Mouse (Mus musculus) neural tube, embryonic 14.5 days (tissue): ENCODE results near the gene Kcnq1. TPM values are rescaled to one million over a fixed set of nuclear protein-coding genes. Genes with fewer than 3 reads are reported as not detected.

Experiments used
- ATAC-seq: fragments of 200-750 bp; cut with Nextera tagmentation; 2 replicates; pipeline ENCODE4 v1.8.0; 2017; ENCODE audit warnings: low read depth, mild to moderate bottlenecking, moderate TSS enrichment, moderate library complexity
- H3K27ac ChIP-seq: fragments of 300-500 bp; sonication (generic); 2 replicates; pipeline ENCODE4 v1.5.1; 2014; ENCODE audit warnings: low read depth, mild to moderate bottlenecking, control low read depth, low read length, moderate library complexity, mixed read lengths
- H3K27me3 ChIP-seq: fragments of 300-500 bp; sonication (generic); 2 replicates; pipeline ENCODE4 v1.6.1; 2014; ENCODE audit warnings: low read length; ENCODE audit not compliant: control insufficient read depth, insufficient read depth
- H3K36me3 ChIP-seq: fragments of 300-500 bp; sonication (generic); 2 replicates; pipeline ENCODE4 v1.6.1; 2014; ENCODE audit warnings: low read length, mixed read lengths; ENCODE audit not compliant: control insufficient read depth, insufficient read depth
- H3K4me1 ChIP-seq: fragments of 300-500 bp; sonication (generic); 2 replicates; pipeline ENCODE4 v1.6.1; 2014; ENCODE audit warnings: low read length; ENCODE audit not compliant: control insufficient read depth, insufficient read depth
- H3K4me2 ChIP-seq: fragments of 300-500 bp; sonication (generic); 2 replicates; pipeline ENCODE4 v1.6.1; 2014; ENCODE audit warnings: mild to moderate bottlenecking, low read depth, low read length, control low read depth
- H3K4me3 ChIP-seq: fragments of 300-500 bp; sonication (generic); 2 replicates; pipeline ENCODE4 v1.5.1; 2014; ENCODE audit warnings: low read depth, low read length, control low read depth, mixed read lengths
- H3K9ac ChIP-seq: fragments of 300-500 bp; sonication (generic); replicated peaks from 2 replicates; pipeline ENCODE4 v1.6.1; 2014; ENCODE audit warnings: low read depth, mild to moderate bottlenecking, control low read depth, low read length, mixed read lengths
- H3K9me3 ChIP-seq: fragments of 300-500 bp; sonication (generic); 2 replicates; pipeline ENCODE4 v1.6.1; 2016; ENCODE audit warnings: low read length; ENCODE audit not compliant: control insufficient read depth
- WGBS: fragments of 180-500 bp; shearing (Covaris S2); extraction: QIAGEN DNeasy Blood & Tissue Kit; methylation state at CpG from one replicate; pipeline ENCODE4 v1.1.7; 2014; 5-methylcytosine and 5-hydroxymethylcytosine counted together
- polyA plus RNA-seq: library from polyadenylated mRNA; unstranded; fragments of >200 nt; fragmentation: Nextera tagmentation; extraction: Ambion mirVana; gene quantifications from 2 replicates; pipeline ENCODE4 v1.2.1, GENCODE M21; 2014

Kcnq1 gene
- polyA plus RNA-seq, 1 experiment from 2014 or later: 2.4 TPM

DNA sequence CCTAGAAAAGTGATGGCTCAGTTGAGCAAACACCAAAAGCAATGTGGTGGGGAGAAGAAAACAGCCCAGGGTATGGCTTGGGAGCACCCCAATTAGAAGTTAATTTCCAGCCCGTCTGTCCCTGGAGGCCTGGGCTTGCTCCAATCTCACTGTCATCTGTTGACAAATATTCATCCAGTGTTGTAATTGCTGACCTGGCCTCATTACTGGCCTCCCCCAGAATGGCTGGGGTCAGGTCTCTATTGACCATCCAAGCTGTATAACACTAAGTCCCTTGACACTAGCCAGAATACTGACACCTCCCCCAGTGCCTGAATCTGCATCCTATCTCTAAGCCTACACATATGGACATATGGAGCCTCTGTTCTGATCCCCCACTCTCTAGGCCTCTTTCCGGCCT is 28.8 kb upstream of the Kcnq1 start:
- H3K9ac ChIP-seq: no peak overlapping the region
- no peak for ATAC-seq
- WGBS: 75% methylated on average over 2 of the region's 2 CpGs

DNA sequence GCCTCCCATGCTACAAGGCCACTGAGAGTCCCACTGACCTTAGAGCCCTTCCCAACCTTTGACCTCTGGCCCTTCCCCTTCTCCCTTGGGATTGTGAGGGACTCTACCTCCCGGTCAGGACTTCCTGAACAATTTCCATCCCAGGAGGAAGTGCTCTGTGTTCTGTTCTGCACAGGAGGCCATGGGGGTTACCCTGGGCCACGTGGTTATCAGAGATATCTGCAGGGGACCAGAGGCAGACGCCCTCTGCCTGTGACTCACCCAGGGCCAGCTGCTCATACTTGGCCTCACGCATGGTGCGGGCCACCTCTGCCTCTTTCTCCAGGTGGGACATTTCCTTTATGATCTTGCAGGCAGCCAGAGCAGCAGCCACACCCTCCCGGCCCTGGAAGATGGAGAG is 24.1 kb upstream of the Kcnq1 start:
- 74% methylated on average over 6 of the region's 6 CpGs for WGBS
- H3K4me2 ChIP-seq: no peak overlapping the region

More for the DNA sequence above, 28.8 kb upstream of the Kcnq1 start:
- Histone ChIP-seq H3K9me3 (no peaks in the 10 kb centered on the region), H3K4me1 (no peaks in the 10 kb centered on the region), H3K4me2 (no peak overlapping the region), H3K36me3 (no peaks in the 10 kb centered on the region), H3K27me3 (no peaks in the 10 kb centered on the region), H3K4me3 (no peak overlapping the region), H3K27ac (no peak overlapping the region)

DNA sequence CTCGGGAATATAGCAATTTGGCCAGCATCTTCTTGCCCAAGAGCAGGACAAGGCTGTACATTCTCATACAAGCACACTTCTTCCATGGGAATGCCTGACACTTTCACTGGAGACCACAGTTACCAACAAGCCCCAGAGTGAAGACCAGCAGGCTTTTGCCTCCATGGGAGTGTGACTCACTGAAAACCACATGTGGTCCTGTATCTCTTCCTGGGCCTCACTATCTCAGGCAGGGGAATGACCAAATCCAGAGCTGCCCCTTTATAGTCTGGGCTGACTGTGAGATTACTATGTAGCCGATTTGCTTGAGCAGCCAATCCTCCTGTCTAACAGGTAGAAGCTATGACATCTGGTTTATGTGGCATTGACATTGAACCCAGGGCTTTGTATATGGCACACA is 22.5 kb upstream of the Kcnq1 start:
- H3K4me3 ChIP-seq: no peak overlapping the region
- no peaks in the 10 kb centered on the region for H3K9me3 ChIP-seq
- no peak overlapping the region for H3K27ac ChIP-seq
- 0 out of 2 replicates have a peak, but pooled peaks cover 2% of the 10 kb centered on the region for H3K4me1 ChIP-seq
- H3K4me2 ChIP-seq: no peak overlapping the region
- H3K27me3 ChIP-seq: no peaks in the 10 kb centered on the region
- no peak for ATAC-seq
- 0 out of 2 replicates have a peak overlapping the region, but pooled peaks have one; percentile 1 for H3K9ac ChIP-seq
- H3K36me3 ChIP-seq: no peaks in the 10 kb centered on the region
- 91% methylated on average over 2 of the region's 2 CpGs for WGBS

More for the DNA sequence above, 24.1 kb upstream of the Kcnq1 start:
- H3K27ac ChIP-seq: no peak overlapping the region
- H3K4me3 ChIP-seq: no peak overlapping the region
- 0 out of 2 replicates have a peak, but pooled peaks cover 2% of the 10 kb centered on the region for H3K4me1 ChIP-seq
- no peak for ATAC-seq
- H3K9me3 ChIP-seq: no peaks in the 10 kb centered on the region
- no peak overlapping the region for H3K9ac ChIP-seq
- H3K36me3 ChIP-seq: no peaks in the 10 kb centered on the region
- no peaks in the 10 kb centered on the region for H3K27me3 ChIP-seq

DNA sequence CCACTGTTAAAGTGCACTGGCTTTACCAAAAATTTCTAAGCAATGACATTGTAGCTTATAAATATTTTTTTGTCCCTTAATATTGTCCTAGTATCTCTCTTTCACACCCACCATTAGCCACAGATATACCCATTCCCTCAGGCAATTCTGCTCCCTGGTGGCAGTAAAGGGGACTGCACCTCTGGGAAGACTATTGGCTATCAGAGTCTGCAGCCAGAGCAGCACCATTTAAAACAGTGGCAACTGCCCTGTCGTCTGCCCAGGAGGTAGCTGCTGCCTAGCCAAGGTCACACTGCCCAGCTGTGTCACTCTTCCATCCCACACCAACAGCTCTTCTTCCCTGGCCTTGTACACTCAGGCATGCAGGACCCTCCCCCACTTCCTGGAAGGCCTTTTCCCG is 19.8 kb upstream of the Kcnq1 start:
- H3K27me3 ChIP-seq: no peaks in the 10 kb centered on the region
- no peaks in the 10 kb centered on the region for H3K36me3 ChIP-seq
- H3K27ac ChIP-seq: no peak overlapping the region
- 52% methylated on average over 2 of the region's 2 CpGs for WGBS
- no peak for ATAC-seq
- H3K4me2 ChIP-seq: 0 out of 2 replicates have a peak overlapping the region, but pooled peaks have one; percentile 6
- H3K9me3 ChIP-seq: no peaks in the 10 kb centered on the region
- no peak overlapping the region for H3K4me3 ChIP-seq
- 0 out of 2 replicates have a peak, but pooled peaks cover 2% of the 10 kb centered on the region for H3K4me1 ChIP-seq
- no peak overlapping the region for H3K9ac ChIP-seq

DNA sequence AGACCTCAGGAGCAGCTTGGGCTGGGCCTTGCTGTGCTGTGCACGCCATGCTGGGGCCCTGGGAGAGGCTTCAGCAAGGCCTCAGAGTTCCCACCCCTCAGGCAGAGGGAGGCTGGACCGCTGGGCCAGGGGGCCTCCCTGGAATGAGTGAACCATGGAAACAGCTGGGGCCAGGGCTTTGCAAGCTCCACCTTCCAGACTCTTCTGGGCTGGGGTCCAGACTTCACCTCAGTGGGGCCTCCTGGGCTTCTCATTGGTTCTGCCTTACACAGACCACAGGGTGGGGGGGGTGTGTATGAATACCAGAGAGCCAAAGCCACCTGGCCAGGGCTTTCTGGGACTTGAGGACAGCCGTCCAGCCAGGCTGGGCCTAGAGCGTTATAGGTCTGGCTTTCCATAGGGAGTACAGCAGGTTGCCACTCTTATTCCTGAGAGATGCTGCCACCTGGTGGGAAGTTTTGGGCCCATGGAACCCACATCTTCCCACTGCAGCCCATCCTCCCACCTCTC is 19.0 kb upstream of the Kcnq1 start:
- H3K4me1 ChIP-seq: 0 out of 2 replicates have a peak, but pooled peaks cover 2% of the 10 kb centered on the region
- peak; percentile 79 for ATAC-seq
- WGBS: 26% methylated on average over 4 of the region's 4 CpGs
- no peaks in the 10 kb centered on the region for H3K9me3 ChIP-seq
- H3K27ac ChIP-seq: no peak overlapping the region
- 0 out of 2 replicates have a peak overlapping the region, but pooled peaks have one; percentile 6 for H3K4me2 ChIP-seq
- no peaks in the 10 kb centered on the region for H3K36me3 ChIP-seq
- no peaks in the 10 kb centered on the region for H3K27me3 ChIP-seq
- H3K9ac ChIP-seq: no peak overlapping the region
- no peak overlapping the region for H3K4me3 ChIP-seq

DNA sequence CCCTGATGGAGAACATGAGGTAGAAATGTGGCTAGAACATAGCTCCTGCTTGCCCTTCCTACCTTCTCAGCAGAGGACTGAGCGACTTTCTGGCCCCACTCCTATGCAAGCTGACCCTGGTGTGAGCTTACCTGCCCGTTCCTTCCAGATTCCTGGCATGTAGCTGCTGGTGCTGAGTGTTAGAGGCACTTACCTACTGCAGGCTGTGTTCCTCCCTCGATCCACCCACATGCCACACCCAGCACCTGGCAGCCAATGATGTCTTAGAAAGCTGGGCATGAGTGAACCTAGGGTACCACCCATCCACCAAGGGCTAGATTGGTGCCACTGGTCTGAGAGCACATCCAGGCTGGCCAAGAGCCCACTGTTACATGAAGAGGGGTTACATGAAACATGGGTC is 12.3 kb upstream of the Kcnq1 start:
- Histone ChIP-seq H3K27me3 (no peaks in the 10 kb centered on the region), H3K27ac (no peak overlapping the region), H3K9ac (no peak overlapping the region), H3K4me3 (no peak overlapping the region), H3K9me3 (no peaks in the 10 kb centered on the region), H3K36me3 (no peaks in the 10 kb centered on the region), H3K4me2 (no peak overlapping the region), H3K4me1 (no peaks in the 10 kb centered on the region)
- WGBS: 73% methylated on average over 3 of the region's 3 CpGs
- no peak for ATAC-seq

DNA sequence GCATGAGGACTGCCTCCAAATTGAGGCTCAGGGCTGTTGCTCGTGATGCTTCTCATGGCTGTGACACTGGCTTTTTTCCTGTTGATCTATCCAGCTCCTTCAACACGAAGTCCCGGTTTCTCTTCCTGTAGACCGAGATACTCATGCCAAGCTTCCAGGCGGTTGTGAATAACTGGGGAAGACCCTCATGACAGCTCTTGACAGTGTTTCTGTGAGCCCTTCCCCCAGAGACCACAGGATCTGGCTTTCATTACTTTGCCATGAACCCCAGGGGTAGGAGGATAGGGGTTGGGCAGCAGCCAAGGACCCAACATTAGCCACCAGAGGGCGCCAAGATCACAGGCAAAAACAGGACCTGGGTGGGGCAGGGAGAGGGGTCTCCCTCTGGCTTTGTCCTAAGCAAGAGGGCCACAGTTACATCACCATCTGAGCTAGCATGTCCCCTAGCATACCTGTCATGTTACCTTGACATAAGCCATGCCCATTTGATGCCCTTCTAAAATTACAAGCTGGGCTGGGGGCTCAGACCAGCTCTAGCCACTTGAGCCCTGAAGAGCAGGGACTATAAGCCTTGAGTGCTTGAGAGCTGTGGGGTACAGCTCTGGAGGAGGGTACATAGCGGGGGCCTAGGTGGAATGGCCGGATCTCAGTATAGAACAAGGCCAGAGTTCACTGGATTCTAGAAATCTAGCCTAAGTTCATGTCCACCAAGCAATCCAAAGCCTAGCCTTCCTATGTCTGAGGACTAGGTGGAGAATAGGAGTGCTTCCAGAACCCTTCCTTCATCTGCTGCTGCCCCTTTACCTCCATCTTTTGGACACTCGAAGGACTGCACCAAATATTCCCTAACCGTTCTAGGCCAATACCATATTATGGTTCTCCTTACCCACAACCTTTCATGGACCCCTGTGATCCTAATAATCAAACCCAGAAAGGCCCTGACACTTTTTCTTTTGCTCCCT is 11.3 kb upstream of the Kcnq1 start, which contains the start of gene Trpm5:
Trpm5 (minus strand) TSS at position 51 of the 962 bp plus-strand sequence.
- Histone ChIP-seq H3K9me3 (no peaks in the 10 kb centered on the region), H3K4me3 (no peak within 1 kb of the TSS), H3K36me3 (no peaks in the 10 kb centered on the region), H3K27me3 (no peaks in the 10 kb centered on the region), H3K27ac (no peak within 1 kb of the TSS), H3K9ac (no peak within 1 kb of the TSS), H3K4me1 (no peaks in the 10 kb centered on the region), H3K4me2 (no peak within 1 kb of the TSS)
- WGBS: 47% methylated on average over 10 of the region's 10 CpGs
- no peak for ATAC-seq

DNA sequence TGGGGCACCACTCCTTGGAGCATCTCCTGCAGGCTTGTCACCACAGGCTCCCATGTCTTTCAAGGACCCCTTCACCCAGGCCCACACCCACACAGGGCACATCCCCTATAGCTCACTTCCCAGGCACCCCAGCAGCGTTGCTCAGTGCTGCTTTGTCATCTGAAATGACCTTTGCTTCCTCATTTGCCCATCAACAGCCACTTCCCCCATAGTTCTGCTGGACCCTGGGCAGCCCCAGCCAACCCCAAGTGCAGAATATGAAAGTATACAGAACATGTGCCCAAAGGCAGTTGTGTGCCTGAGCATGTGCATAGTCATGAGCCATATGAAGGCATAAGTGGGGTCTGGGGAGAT is 10.6 kb upstream of the Kcnq1 start:
- no peak overlapping the region for H3K4me3 ChIP-seq
- H3K4me2 ChIP-seq: no peak overlapping the region
- H3K27ac ChIP-seq: no peak overlapping the region
- WGBS: 50% methylated on average over 1 of the region's 1 CpGs
- H3K27me3 ChIP-seq: no peaks in the 10 kb centered on the region
- no peak overlapping the region for H3K9ac ChIP-seq
- H3K4me1 ChIP-seq: no peaks in the 10 kb centered on the region
- no peaks in the 10 kb centered on the region for H3K36me3 ChIP-seq
- no peak for ATAC-seq
- H3K9me3 ChIP-seq: no peaks in the 10 kb centered on the region

DNA sequence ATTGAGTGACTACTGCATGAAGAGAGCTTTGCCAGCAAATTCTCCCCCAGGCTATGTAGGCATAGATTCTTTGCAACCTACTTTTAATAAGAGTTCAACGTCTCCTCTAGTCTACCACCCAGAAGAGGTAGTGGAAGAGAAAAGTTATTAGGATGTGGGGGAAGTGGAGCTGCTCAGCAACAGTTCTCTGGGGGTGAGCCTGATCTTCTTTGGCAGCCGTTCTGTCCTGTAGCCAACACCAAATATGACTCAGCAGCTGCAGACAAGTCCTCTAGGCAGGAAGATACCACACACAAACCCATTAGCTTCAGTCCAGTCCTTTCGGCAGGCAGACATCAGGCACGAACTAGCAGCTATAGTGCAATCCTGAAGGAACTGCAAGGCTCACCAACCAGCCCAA is 5.4 kb upstream of the Kcnq1 start:
- H3K27ac ChIP-seq: no peak overlapping the region
- H3K4me3 ChIP-seq: no peak overlapping the region
- no peak for ATAC-seq
- no peaks in the 10 kb centered on the region for H3K36me3 ChIP-seq
- peaks cover 2% of the 10 kb centered on the region; the same call in 1 of the 2 replicates for H3K27me3 ChIP-seq
- no peaks in the 10 kb centered on the region for H3K4me1 ChIP-seq
- no peak overlapping the region for H3K4me2 ChIP-seq
- no peaks in the 10 kb centered on the region for H3K9me3 ChIP-seq
- no peak overlapping the region for H3K9ac ChIP-seq
- WGBS: 72% methylated on average over 4 of the region's 4 CpGs
